Mouse (Mus musculus): Measurements from ENCODE around the gene Fbxo27. TPM values are rescaled to one million over a fixed set of nuclear protein-coding genes. Genes with fewer than 3 reads are reported as not detected.
A peak's percentile ranks its signal among the peaks of the same experiment; 100 is the strongest.

Gene Fbxo27
- polyA plus RNA-seq, 1 experiment from 2014 or later: 7.0 TPM

DNA sequence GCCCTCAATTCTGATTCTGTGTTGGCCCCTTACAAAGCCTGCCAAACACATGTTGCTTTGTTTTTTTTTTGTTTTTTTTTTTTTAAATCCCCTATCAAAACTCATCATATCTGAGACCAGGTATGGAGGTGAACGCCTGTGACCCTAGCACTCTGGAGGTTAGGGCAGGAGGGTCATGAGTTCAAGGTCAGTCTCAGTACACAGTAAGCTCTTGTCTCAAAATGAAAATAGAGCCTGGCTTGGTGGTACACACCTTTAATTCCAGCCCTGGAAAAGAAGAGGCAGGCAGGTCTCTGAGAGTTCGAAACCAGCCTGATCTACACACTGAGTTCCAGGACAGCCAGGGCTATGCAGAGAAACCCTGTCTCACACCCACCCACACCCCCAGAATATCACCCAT lies 27.0 kb downstream of the Fbxo27 start:
- Histone ChIP-seq H3K9me3 (ENCODE audit: low read length) (no peaks in the 10 kb centered on the region; the same call in 1 of the 2 replicates), H3K27me3 (ENCODE audit: insufficient read depth, low read length) (no peaks in the 10 kb centered on the region), H3K4me2 (replicated peaks; ENCODE audit: low read depth, low read length) (no peak overlapping the region), H3K9ac (replicated peaks; ENCODE audit: low read length) (no peak overlapping the region), H3K4me3 (ENCODE audit: low read length) (no peak overlapping the region), H3K36me3 (ENCODE audit: insufficient read depth, low read length) (no peaks in the 10 kb centered on the region), H3K4me1 (ENCODE audit: insufficient read depth, low read length) (peaks cover 14% of the 10 kb centered on the region; the same call in 1 of the 2 replicates), H3K27ac (ENCODE audit: low read length) (no peak overlapping the region)
- ATAC-seq (ENCODE audit: low FRiP score, low TSS enrichment): no peak
- 76% methylated on average over 2 of the region's 2 CpGs for WGBS

DNA sequence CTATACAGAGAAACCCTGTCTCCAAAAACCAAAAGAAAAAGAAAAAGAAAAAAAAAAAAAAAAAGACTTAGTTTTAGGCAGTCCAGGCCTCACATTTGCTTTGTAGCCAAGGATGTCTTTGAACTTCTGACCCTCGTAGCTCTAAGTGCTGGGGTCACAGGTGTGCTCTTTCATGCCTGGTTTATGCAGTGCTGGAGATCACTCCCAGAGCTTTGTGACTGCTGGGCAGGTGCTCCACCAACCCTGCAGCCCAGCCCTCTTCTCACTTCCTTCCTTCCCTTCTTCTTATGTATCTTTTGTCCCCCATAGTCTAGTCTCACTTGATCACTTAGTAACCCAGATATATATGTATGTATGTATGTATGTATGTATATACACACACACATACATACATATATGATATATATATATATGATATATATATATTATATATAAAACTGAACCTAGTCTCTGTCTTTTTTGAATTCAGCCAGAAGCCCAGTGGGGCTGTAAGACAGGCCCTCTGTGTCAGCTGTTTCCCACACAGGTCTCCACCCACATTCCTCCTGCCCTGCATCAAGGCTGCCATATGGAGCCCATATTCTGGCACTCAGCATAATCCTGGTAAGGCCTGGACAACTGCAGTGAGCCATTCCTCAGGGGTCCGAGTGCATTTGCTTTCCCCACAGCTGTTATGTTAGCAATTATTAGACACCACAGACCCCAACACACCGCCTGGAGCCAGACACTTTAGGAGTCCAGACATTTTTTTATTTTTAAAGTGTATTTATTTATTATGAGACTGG lies 28.3 kb downstream of the Fbxo27 start:
- H3K9ac ChIP-seq (replicated peaks; ENCODE audit: low read length): no peak overlapping the region
- H3K9me3 ChIP-seq (ENCODE audit: low read length): no peaks in the 10 kb centered on the region
- ATAC-seq (ENCODE audit: low FRiP score, low TSS enrichment): no peak
- WGBS: 83% methylated on average over 3 of the region's 3 CpGs
- H3K4me2 ChIP-seq (replicated peaks; ENCODE audit: low read depth, low read length): no peak overlapping the region
- H3K27me3 ChIP-seq (ENCODE audit: insufficient read depth, low read length): no peaks in the 10 kb centered on the region
- H3K36me3 ChIP-seq (ENCODE audit: insufficient read depth, low read length): no peaks in the 10 kb centered on the region
- peaks cover 14% of the 10 kb centered on the region; the same call in 1 of the 2 replicates for H3K4me1 ChIP-seq (ENCODE audit: insufficient read depth, low read length)
- no peak overlapping the region for H3K27ac ChIP-seq (ENCODE audit: low read length)
- H3K4me3 ChIP-seq (ENCODE audit: low read length): no peak overlapping the region

DNA sequence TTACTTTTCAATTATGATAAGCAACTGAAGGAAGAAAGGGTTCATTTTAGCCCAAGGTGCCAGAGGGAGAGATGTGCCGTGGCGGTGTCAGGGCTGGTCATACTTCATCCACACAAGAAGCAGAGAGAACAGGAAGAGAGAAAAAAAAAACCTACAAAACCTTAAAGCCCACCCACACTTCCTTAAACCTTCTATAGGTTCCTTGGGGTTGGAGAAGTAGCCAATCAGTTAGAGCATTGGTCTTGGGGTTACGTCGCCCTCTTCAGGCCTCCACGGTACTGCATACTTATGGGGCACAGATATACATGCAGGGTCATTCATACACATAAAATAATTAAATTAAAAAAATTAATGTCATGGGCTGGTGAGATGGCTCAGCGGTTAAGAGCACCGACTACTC lies 29.4 kb downstream of the Fbxo27 start:
- Histone ChIP-seq H3K4me2 (replicated peaks; ENCODE audit: low read depth, low read length) (no peak overlapping the region), H3K27ac (ENCODE audit: low read length) (no peak overlapping the region), H3K9me3 (ENCODE audit: low read length) (no peaks in the 10 kb centered on the region), H3K9ac (replicated peaks; ENCODE audit: low read length) (no peak overlapping the region), H3K27me3 (ENCODE audit: insufficient read depth, low read length) (no peaks in the 10 kb centered on the region), H3K4me3 (ENCODE audit: low read length) (no peak overlapping the region), H3K4me1 (ENCODE audit: insufficient read depth, low read length) (peaks cover 14% of the 10 kb centered on the region; the same call in 1 of the 2 replicates), H3K36me3 (ENCODE audit: insufficient read depth, low read length) (no peaks in the 10 kb centered on the region)
- no peak for ATAC-seq (ENCODE audit: low FRiP score, low TSS enrichment)
- WGBS: 89% methylated on average over 7 of the region's 7 CpGs

DNA sequence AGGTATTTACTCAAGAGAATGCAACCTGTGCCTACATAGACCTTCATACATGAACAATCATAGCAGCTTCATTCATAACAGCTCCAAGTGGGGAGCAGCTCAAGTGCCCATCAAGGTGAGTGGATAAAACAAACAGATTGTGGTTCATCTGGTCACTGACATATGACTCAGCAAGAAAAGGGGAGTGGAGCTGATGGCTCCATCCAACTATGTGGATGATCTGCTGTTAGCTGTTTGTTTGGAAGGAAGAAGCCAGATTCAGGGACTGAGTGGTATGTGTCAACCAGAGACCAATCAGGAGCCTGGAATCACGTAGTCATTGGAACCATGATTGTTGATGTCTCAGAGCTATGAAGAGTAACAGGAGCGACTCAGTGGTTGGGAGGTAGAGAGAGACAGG lies 32.0 kb downstream of the Fbxo27 start:
- Histone ChIP-seq H3K36me3 (ENCODE audit: insufficient read depth, low read length) (no peaks in the 10 kb centered on the region), H3K27ac (ENCODE audit: low read length) (no peak overlapping the region), H3K27me3 (ENCODE audit: insufficient read depth, low read length) (no peaks in the 10 kb centered on the region), H3K4me3 (ENCODE audit: low read length) (no peak overlapping the region), H3K9ac (replicated peaks; ENCODE audit: low read length) (no peak overlapping the region), H3K4me1 (ENCODE audit: insufficient read depth, low read length) (0 out of 2 replicates have a peak, but pooled peaks cover under 1% of the 10 kb centered on the region), H3K9me3 (ENCODE audit: low read length) (no peaks in the 10 kb centered on the region), H3K4me2 (replicated peaks; ENCODE audit: low read depth, low read length) (no peak overlapping the region)
- 100% methylated on average over 2 of the region's 2 CpGs for WGBS
- no peak for ATAC-seq (ENCODE audit: low FRiP score, low TSS enrichment)

DNA sequence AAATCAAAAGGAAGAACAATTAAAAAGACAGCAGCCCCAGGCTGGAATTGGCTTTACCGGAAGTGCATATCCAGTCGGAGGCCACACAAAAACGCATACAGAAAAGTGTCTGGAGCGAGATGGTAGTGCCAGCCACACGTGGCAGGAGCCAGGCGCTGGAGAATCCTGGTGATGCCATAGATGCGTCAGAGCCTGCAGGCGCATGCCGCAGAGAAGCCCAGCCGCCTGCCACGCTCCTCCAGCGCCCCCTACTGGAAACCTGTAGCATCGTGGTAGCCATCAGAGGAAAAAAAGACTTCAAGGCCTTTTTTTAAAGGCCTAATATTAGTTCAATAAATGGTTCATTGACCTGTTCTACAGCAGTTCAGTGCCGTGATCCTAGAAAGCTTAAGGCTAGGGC lies 34.0 kb downstream of the Fbxo27 start:
- no peaks in the 10 kb centered on the region for H3K27me3 ChIP-seq (ENCODE audit: insufficient read depth, low read length)
- H3K36me3 ChIP-seq (ENCODE audit: insufficient read depth, low read length): peaks cover 3% of the 10 kb centered on the region; the same call in 1 of the 2 replicates
- 11% methylated on average over 14 of the region's 14 CpGs for WGBS
- H3K9me3 ChIP-seq (ENCODE audit: low read length): peaks cover 9% of the 10 kb centered on the region
- no peak for ATAC-seq (ENCODE audit: low FRiP score, low TSS enrichment)
- H3K9ac ChIP-seq (replicated peaks; ENCODE audit: low read length): no peak overlapping the region
- no peak overlapping the region for H3K27ac ChIP-seq (ENCODE audit: low read length)
- no peaks in the 10 kb centered on the region for H3K4me1 ChIP-seq (ENCODE audit: insufficient read depth, low read length)
- peak overlapping the region; percentile 17; the same call in 1 of the 2 replicates for H3K4me2 ChIP-seq (replicated peaks; ENCODE audit: low read depth, low read length)
- H3K4me3 ChIP-seq (ENCODE audit: low read length): no peak overlapping the region

DNA sequence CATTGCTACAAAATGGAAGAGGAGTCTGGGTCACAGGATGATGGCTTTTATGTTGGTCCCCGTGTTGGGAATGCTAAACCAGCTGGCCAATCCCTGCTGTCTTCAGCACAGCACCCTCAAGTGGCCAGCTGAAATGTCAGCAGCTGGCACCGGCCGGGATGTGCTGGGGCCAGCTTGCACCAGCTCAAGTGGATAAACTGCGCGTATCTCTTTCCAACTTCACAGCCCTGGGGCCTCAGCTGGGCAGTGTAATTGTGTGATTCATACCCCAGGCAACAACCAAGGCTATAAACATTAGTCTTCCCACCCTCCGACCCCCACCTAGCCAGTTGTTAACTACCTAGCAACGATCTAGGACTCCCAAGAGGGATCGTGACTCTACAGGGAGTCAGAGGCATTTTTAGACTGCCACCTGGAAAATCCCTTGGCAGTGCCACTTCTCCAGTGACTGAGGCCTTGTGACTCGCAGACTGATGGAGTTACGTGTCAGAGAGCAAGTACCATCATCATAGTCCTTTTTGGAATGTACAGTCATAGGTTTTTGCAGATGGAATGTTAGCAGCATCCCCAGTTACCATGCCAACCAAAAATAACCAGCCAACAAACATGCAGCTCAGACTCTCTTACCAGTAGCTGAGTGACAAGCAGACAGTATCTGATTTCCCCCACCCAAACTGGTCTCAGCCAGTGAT lies 35.1 kb downstream of the Fbxo27 start:
- no peak overlapping the region for H3K4me3 ChIP-seq (ENCODE audit: low read length)
- no peaks in the 10 kb centered on the region for H3K27me3 ChIP-seq (ENCODE audit: insufficient read depth, low read length)
- no peak for ATAC-seq (ENCODE audit: low FRiP score, low TSS enrichment)
- no peak overlapping the region for H3K4me2 ChIP-seq (replicated peaks; ENCODE audit: low read depth, low read length)
- peaks cover 4% of the 10 kb centered on the region; the same call in 1 of the 2 replicates for H3K4me1 ChIP-seq (ENCODE audit: insufficient read depth, low read length)
- H3K27ac ChIP-seq (ENCODE audit: low read length): no peak overlapping the region
- H3K36me3 ChIP-seq (ENCODE audit: insufficient read depth, low read length): peaks cover 3% of the 10 kb centered on the region; the same call in 1 of the 2 replicates
- peaks cover 10% of the 10 kb centered on the region for H3K9me3 ChIP-seq (ENCODE audit: low read length)
- no peak overlapping the region for H3K9ac ChIP-seq (replicated peaks; ENCODE audit: low read length)
- 43% methylated on average over 10 of the region's 10 CpGs for WGBS

- 2% methylated on average over 58 of the region's 58 CpGs for WGBS
- Histone ChIP-seq H3K9me3 (ENCODE audit: low read length) (peaks cover 10% of the 10 kb centered on the region), H3K36me3 (ENCODE audit: insufficient read depth, low read length) (peaks cover 20% of the 10 kb centered on the region), H3K27ac (ENCODE audit: low read length) (no peak overlapping the region), H3K4me3 (ENCODE audit: low read length) (peak overlapping the region; percentile 52), H3K27me3 (ENCODE audit: insufficient read depth, low read length) (no peaks in the 10 kb centered on the region), H3K4me1 (ENCODE audit: insufficient read depth, low read length) (peaks cover 4% of the 10 kb centered on the region; the same call in 1 of the 2 replicates), H3K9ac (replicated peaks; ENCODE audit: low read length) (peak overlapping the region; percentile 47), H3K4me2 (replicated peaks; ENCODE audit: low read depth, low read length) (peak overlapping the region; percentile 74)
- ATAC-seq (ENCODE audit: low FRiP score, low TSS enrichment): peak; percentile 91
Measured at GRCm38 (mm10) chr7:28732341-28733142, 39.9 kb downstream of the Fbxo27 start.

DNA sequence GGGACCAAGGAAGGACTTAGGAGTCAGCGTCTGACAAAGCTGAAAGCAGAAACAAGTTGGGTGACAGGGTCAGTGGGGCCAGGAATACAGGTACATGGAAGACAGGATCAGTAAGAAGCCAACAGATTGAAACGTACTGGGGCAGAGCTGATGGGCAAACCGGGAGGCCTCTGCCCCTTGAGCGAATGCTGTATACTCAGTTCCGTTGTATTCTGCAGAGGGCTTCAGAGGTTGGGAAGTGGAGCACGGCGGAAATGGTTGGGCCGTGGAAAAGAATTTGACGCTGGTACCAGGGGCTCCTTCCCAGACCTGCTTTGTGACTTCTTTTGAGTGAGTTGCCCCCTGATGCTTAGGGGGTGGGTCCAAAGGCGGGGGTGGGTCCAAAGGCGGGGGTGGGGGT lies 40.6 kb downstream of the Fbxo27 start:
- ATAC-seq (ENCODE audit: low FRiP score, low TSS enrichment): peak; percentile 55
- Histone ChIP-seq H3K9ac (replicated peaks; ENCODE audit: low read length) (peak overlapping the region; percentile 17; the same call in 1 of the 2 replicates), H3K36me3 (ENCODE audit: insufficient read depth, low read length) (peaks cover 26% of the 10 kb centered on the region), H3K27ac (ENCODE audit: low read length) (no peak overlapping the region), H3K27me3 (ENCODE audit: insufficient read depth, low read length) (no peaks in the 10 kb centered on the region), H3K4me3 (ENCODE audit: low read length) (peak overlapping the region; percentile 52), H3K4me2 (replicated peaks; ENCODE audit: low read depth, low read length) (peak overlapping the region; percentile 74), H3K4me1 (ENCODE audit: insufficient read depth, low read length) (peaks cover 4% of the 10 kb centered on the region; the same call in 1 of the 2 replicates), H3K9me3 (ENCODE audit: low read length) (peaks cover 10% of the 10 kb centered on the region)
- 16% methylated on average over 11 of the region's 11 CpGs for WGBS

DNA sequence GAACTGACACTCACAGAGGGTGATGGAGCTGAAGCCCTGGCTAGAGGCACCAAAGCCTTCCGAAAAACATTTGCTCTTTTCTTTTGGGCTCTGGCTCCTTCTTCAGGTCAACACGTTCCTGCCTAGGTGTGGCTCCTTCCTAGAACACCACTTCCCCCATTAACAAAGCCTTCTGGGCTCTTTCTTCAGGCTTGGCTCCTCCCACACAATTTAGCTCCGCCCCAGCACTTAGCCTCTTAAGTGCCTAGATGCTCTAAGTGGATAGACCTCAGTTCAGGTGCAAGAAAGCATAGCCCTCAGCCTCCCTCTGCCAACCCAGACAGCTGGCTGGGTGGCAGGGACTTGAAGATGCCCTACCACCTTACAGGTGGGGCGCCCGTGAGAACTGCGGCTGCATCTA lies 43.1 kb downstream of the Fbxo27 start:
- Histone ChIP-seq H3K9me3 (ENCODE audit: low read length) (peaks cover 10% of the 10 kb centered on the region), H3K4me2 (replicated peaks; ENCODE audit: low read depth, low read length) (no peak overlapping the region), H3K4me3 (ENCODE audit: low read length) (no peak overlapping the region), H3K4me1 (ENCODE audit: insufficient read depth, low read length) (peaks cover 4% of the 10 kb centered on the region; the same call in 1 of the 2 replicates), H3K27me3 (ENCODE audit: insufficient read depth, low read length) (no peaks in the 10 kb centered on the region), H3K36me3 (ENCODE audit: insufficient read depth, low read length) (peaks cover 36% of the 10 kb centered on the region), H3K27ac (ENCODE audit: low read length) (no peak overlapping the region), H3K9ac (replicated peaks; ENCODE audit: low read length) (no peak overlapping the region)
- no peak for ATAC-seq (ENCODE audit: low FRiP score, low TSS enrichment)
- WGBS: 81% methylated on average over 6 of the region's 6 CpGs

Measured in kidney, embryonic 16.5 days (tissue).